12 mouse cellular contexts compared by ENCODE assay signal in genomic region chr5:122130341-122130998, GRCm38 (mm10). TPM values are rescaled to one million over a fixed set of nuclear protein-coding genes. Genes with fewer than 3 reads are reported as not detected.
DNase-seq lines count a peak whose midpoint lies in the region; ATAC-seq lines count a peak whose summit lies in the region.
"Had no signal": no experiment of that assay in that cellular context is flagged by ENCODE, and none has a peak within 500 bp of the region (broad histone marks: within the 10 kb centered on the region; RNA-seq: fewer than 3 reads in every experiment).

No protein-coding gene starts in this region.

- H3K4me2 ChIP-seq in liver, embryonic 12.5 days: peak overlapping the region; percentile 80
- no peak overlapping the region for H3K4me2 ChIP-seq in liver, embryonic 11.5 days
- H3K4me2 ChIP-seq in intestine, embryonic 15.5 days (replicated peaks): no peak overlapping the region

- no peaks in the 10 kb centered on the region for H3K36me3 ChIP-seq in liver, embryonic 12.5 days
- H3K36me3 ChIP-seq in liver, embryonic 11.5 days (ENCODE audit: control insufficient read depth, insufficient read depth, low read length): no peaks in the 10 kb centered on the region
- no peaks in the 10 kb centered on the region for H3K36me3 ChIP-seq in hindbrain, embryonic 10.5 days
- no peaks in the 10 kb centered on the region for H3K36me3 ChIP-seq in intestine, embryonic 15.5 days
- H3K36me3 ChIP-seq: stomach, embryonic 15.5 days had no signal

- no peak for ATAC-seq in liver, embryonic 12.5 days
- ATAC-seq in liver, embryonic 11.5 days (replicated peaks; ENCODE audit: low FRiP score): no peak
- no peak for ATAC-seq in intestine, embryonic 15.5 days

- no peak overlapping the region for H3K27ac ChIP-seq in liver, embryonic 12.5 days
- no peak overlapping the region for H3K27ac ChIP-seq in liver, embryonic 11.5 days (ENCODE audit: low read depth, low read length)
- H3K27ac ChIP-seq in hindbrain, embryonic 10.5 days: no peak overlapping the region
- H3K27ac ChIP-seq in intestine, embryonic 15.5 days: no peak overlapping the region
- H3K27ac ChIP-seq: stomach, embryonic 15.5 days had no signal

- peak overlapping the region; percentile 56; the same call in 1 of the 2 replicates for H3K4me3 ChIP-seq in liver, embryonic 12.5 days
- H3K4me3 ChIP-seq in liver, embryonic 11.5 days (ENCODE audit: low read depth, low read length): no peak overlapping the region
- no peak overlapping the region for H3K4me3 ChIP-seq in hindbrain, embryonic 10.5 days
- H3K4me3 ChIP-seq in intestine, embryonic 15.5 days (replicated peaks): no peak overlapping the region

- DNase-seq in liver, embryonic 11.5 days (ENCODE audit: low spot score): no peak
- peak; percentile 29 for DNase-seq in CD4-positive, CD25-positive, alpha-beta regulatory T cell, adult 2 months (ENCODE audit: low read depth, low spot score)
- peak; percentile 72 for DNase-seq in cerebellum, adult 11 months
- DNase-seq in layer of hippocampus, adult 18-20 months (ENCODE audit: low spot score in 2 of 2): peak; percentile 34 to 74
- DNase-seq in hindbrain, embryonic 10.5 days (ENCODE audit: low spot score): no peak
- no peak for DNase-seq in ovary, postnatal 14 days (ENCODE audit: low spot score)
- DNase-seq: kidney, adult 11 months had no signal

- peaks cover 54% of the 10 kb centered on the region for H3K4me1 ChIP-seq in liver, embryonic 12.5 days
- peaks cover 15% of the 10 kb centered on the region for H3K4me1 ChIP-seq in liver, embryonic 11.5 days (replicated peaks; ENCODE audit: control insufficient read depth, insufficient read depth, low read length)
- H3K4me1 ChIP-seq in hindbrain, embryonic 10.5 days (replicated peaks): peaks cover 32% of the 10 kb centered on the region
- H3K4me1 ChIP-seq in intestine, embryonic 15.5 days (replicated peaks): peaks cover 9% of the 10 kb centered on the region

- 65% methylated on average over 11 of the region's 11 CpGs for WGBS in liver, embryonic 12.5 days (ENCODE audit: insufficient replicate concordance)
- 77% methylated on average over 11 of the region's 11 CpGs for WGBS in liver, embryonic 11.5 days
- WGBS in hindbrain, embryonic 10.5 days: 81% methylated on average over 11 of the region's 11 CpGs
- 85% methylated on average over 11 of the region's 11 CpGs for WGBS in intestine, embryonic 15.5 days

- no peak overlapping the region for H3K9ac ChIP-seq in liver, embryonic 12.5 days
- no peak overlapping the region for H3K9ac ChIP-seq in liver, embryonic 11.5 days (ENCODE audit: low read depth, low read length)
- H3K9ac ChIP-seq in intestine, embryonic 15.5 days: no peak overlapping the region
- H3K9ac ChIP-seq: stomach, embryonic 15.5 days had no signal

- H3K27me3 ChIP-seq in liver, embryonic 12.5 days (replicated peaks): peaks cover 9% of the 10 kb centered on the region
- H3K27me3 ChIP-seq in liver, embryonic 11.5 days (replicated peaks; ENCODE audit: control insufficient read depth, insufficient read depth, low read length): no peaks in the 10 kb centered on the region
- peaks cover 27% of the 10 kb centered on the region for H3K27me3 ChIP-seq in hindbrain, embryonic 10.5 days (ENCODE audit: insufficient read depth, poor library complexity, severe bottlenecking)
- no peaks in the 10 kb centered on the region for H3K27me3 ChIP-seq in intestine, embryonic 15.5 days (replicated peaks)
- H3K27me3 ChIP-seq: stomach, embryonic 15.5 days had no signal

- H3K9me3 ChIP-seq in liver, embryonic 12.5 days (replicated peaks): no peaks in the 10 kb centered on the region
- no peaks in the 10 kb centered on the region for H3K9me3 ChIP-seq in liver, embryonic 11.5 days (ENCODE audit: control insufficient read depth, low read length)
- no peaks in the 10 kb centered on the region for H3K9me3 ChIP-seq in hindbrain, embryonic 10.5 days
- H3K9me3 ChIP-seq in intestine, embryonic 15.5 days: no peaks in the 10 kb centered on the region
- H3K9me3 ChIP-seq: stomach, embryonic 15.5 days had no signal

RNA-seq across cellular contexts. Expression of gene Ccdc63, which starts 10.2 kb away (rescaled TPM):
- not detected in 2 replicates for polyA plus RNA-seq in liver, embryonic 12.5 days (2016; fragmentation: Nextera tagmentation; extraction: Ambion mirVana)
- 0.32 and 0.39 TPM in 2 replicates for polyA plus RNA-seq in liver, embryonic 11.5 days (2014; fragmentation: Nextera tagmentation; extraction: Ambion mirVana)
- total RNA-seq in layer of hippocampus, adult 18-20 months (2021): 1 to 10 TPM in 1 of 2 experiments, under 1 TPM in 1; 0.68 to 1.0 TPM
- polyA plus RNA-seq in hindbrain, embryonic 10.5 days (2016; fragmentation: Nextera tagmentation; extraction: Ambion mirVana): 0.12 TPM in 1 of 2 replicates, not detected in the other
- not detected in 2 replicates for polyA plus RNA-seq in intestine, embryonic 15.5 days (2015; fragmentation: Nextera tagmentation; extraction: Ambion mirVana)
- total RNA-seq: midbrain, postnatal 0 days had no signal
- polyA plus RNA-seq: midbrain, postnatal 0 days; stomach, embryonic 15.5 days had no signal

RNA-seq across cellular contexts. Expression of gene Ppp1cc, which starts 27.6 kb away (rescaled TPM):
- 228 and 229 TPM in 2 replicates for polyA plus RNA-seq in liver, embryonic 12.5 days (2016; fragmentation: Nextera tagmentation; extraction: Ambion mirVana)
- polyA plus RNA-seq in liver, embryonic 11.5 days (2014; fragmentation: Nextera tagmentation; extraction: Ambion mirVana): 276 and 285 TPM in 2 replicates
- total RNA-seq in layer of hippocampus, adult 18-20 months (2021): 100 to 1,000 TPM; 189 to 219 TPM
- polyA plus RNA-seq in hindbrain, embryonic 10.5 days (2016; fragmentation: Nextera tagmentation; extraction: Ambion mirVana): 311 and 319 TPM in 2 replicates
- polyA plus RNA-seq in intestine, embryonic 15.5 days (2015; fragmentation: Nextera tagmentation; extraction: Ambion mirVana): 240 and 244 TPM in 2 replicates

RNA-seq across cellular contexts. Expression of gene Myl2, which starts 29.7 kb away (rescaled TPM):
- polyA plus RNA-seq in liver, embryonic 12.5 days (2016; fragmentation: Nextera tagmentation; extraction: Ambion mirVana): 0.35 and 2.5 TPM in 2 replicates
- 9.9 and 20.9 TPM in 2 replicates for polyA plus RNA-seq in liver, embryonic 11.5 days (2014; fragmentation: Nextera tagmentation; extraction: Ambion mirVana)
- total RNA-seq in layer of hippocampus, adult 18-20 months (2021): 1 to 10 TPM; 1.1 to 2.2 TPM
- polyA plus RNA-seq in hindbrain, embryonic 10.5 days (2016; fragmentation: Nextera tagmentation; extraction: Ambion mirVana): 0.59 and 1.4 TPM in 2 replicates
- 0.45 and 0.62 TPM in 2 replicates for polyA plus RNA-seq in intestine, embryonic 15.5 days (2015; fragmentation: Nextera tagmentation; extraction: Ambion mirVana)
- total RNA-seq: left cerebral cortex, postnatal 25 days had no signal

Comparison
In these comparisons a context has a peak if more than half of its experiments do, and no peak if none do; other contexts are left out.
1. DNase-seq: peak in CD4-positive, CD25-positive, alpha-beta regulatory T cell, adult 2 months (single experiment), cerebellum, adult 11 months (single experiment) and layer of hippocampus, adult 18-20 months (2 of 2); none in liver, embryonic 11.5 days (single experiment), hindbrain, embryonic 10.5 days (single experiment) and ovary, postnatal 14 days (single experiment).